Mouse (Mus musculus) heart, postnatal 25 days (tissue): ENCODE measurements around the gene Usp35. TPM values are rescaled to one million over a fixed set of nuclear protein-coding genes. Genes with fewer than 3 reads are reported as not detected.
A peak's percentile ranks its signal among the peaks of the same experiment; 100 is the strongest.

Experiments
- DNase-seq: peaks from one replicate; pipeline ENCODE4 v3.0.0; 2022; ENCODE audit warnings: low spot score
- intact Hi-C: fragments of 180-260 bp; cut with DNase I; formaldehyde crosslinking; loops from one replicate; pipeline ENCODE4 v1.15.1; 2025
- total RNA-seq, 2 experiments: library from RNA; stranded (reverse); gene quantifications; 2 replicates each; pipeline ENCODE4 v1.2.3; 2021

The Usp35 gene
- under 1 TPM; 0.61 to 0.65 TPM for total RNA-seq

GRCm38 (mm10) chr7:97331726-97332666 is at the start of gene Usp35, which contains the start of gene Kctd21:
Gene Usp35, minus strand, starts transcription at chr7:97332020.
Gene Kctd21, plus strand, starts transcription at chr7:97332327.
- intact Hi-C loops, result loop anchor here (10.0 kb wide), 1 partner anchor 153 kb away; the partner anchor contains the start of gene Ints4
- peak; percentile 92 for DNase-seq

GRCm38 (mm10) chr7:97380500-97381123 is 48.8 kb upstream of the Usp35 start:
- DNase-seq, result no peak
- intact Hi-C loops, result no loop called here

DNA sequence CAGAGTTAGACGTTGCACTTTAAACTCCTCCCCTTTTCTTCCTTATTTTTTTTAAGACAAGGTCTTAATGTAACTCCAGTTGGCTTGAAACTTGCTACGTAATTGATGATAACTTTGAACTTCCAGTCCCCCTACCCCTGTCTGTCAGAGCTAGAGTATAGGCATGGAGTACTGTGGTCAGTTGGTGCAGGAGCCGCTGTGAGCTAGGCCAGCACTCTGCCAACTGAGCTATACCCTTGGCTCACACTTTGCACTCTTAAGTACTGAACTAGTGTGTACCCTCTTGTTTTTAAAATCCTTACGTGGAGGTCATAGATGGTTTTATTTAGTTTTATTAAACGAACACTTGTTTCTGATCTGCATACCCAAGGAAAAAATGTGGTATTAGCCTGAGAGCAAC is 47.5 kb upstream of the Usp35 start:
- intact Hi-C loops, result no loop called here
- DNase-seq, result no peak

DNA sequence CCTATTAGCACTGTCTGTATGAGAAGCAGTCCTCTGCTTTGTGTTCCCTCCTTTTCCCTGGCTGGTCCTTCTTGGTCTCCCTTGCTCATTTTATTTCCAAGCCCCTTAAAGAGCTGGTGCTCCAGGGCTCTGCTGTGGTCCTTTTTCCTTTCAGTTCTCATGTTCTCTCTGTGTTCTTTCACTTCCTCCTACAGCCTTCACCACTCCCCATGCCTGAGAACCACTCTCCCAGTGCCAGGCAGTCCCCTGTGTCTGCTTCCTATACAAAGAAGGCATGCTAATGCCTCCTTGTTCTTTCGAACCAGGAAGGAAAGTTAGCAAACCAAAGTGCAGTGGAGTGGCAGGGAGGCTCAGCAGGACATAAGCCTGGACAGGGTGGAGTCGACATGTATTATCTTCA is 44.1 kb upstream of the Usp35 start:
- no peak for DNase-seq
- intact Hi-C loops, result no loop called here

- intact Hi-C loops, result no loop called here
- no peak for DNase-seq
Measured at GRCm38 (mm10) chr7:97375101-97375500, 43.3 kb upstream of the Usp35 start.

DNA sequence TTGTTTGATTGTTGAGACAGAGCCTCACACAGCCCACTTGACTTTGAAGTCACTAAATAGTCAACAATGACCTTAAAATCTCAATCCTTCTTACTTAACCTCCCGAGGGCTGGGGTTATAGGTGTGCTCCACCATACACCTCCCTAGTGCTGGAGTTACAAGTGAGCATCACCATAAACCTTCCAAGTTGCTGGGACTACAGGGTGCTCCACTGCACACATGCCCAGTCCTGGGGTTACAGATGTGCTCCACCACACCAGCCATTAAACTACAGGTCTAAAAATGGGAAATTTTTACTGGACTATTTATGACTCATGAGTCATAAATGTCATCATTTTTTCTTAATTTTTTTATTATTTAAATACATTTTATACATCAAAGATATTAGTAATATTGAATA is 34.1 kb upstream of the Usp35 start:
- intact Hi-C loops, result no loop called here
- DNase-seq, result no peak

DNA sequence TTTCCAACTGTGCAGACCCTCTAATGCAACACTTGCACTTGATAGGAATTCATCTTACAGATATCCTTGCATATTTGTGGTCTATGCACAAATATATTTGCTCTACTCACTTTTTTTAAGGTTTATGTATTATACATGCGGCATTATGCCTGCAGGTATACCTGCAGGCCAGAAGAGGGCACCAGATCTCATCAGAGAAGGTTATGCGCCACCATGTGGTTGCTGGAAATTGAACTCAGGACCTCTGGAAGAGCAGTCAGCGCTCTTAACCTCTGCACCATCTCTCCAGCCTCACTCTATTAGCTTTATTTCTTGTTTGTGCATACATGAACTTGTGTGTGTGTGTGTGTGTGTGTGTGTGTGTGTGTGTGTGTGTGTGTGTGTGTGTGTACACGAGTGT is 29.6 kb upstream of the Usp35 start:
- intact Hi-C loops, result no loop called here
- no peak for DNase-seq

GRCm38 (mm10) chr7:97360955-97361354 is 29.1 kb upstream of the Usp35 start:
- no peak for DNase-seq
- intact Hi-C loops, result no loop called here

GRCm38 (mm10) chr7:97360166-97360565 is 28.3 kb upstream of the Usp35 start:
- DNase-seq, result no peak
- intact Hi-C loops, result no loop called here

DNA sequence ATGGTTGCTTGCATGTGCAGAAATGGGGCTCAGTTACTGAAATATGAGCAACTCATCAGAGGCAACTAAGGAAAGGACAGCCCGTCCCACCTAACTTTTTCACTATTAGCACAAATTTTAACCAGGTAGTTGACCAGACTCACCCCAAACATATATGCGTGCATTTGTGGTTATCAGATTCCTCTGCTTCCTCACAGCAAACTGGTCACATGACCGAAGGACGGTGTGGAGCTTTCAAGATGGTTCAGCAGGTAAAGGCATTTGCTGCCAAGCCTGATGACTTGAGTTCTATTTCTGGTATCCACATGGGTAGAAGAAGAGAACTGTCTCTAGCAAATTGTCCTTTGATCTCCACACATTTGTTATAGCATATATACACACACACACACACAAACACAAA is 26.5 kb upstream of the Usp35 start:
- no peak for DNase-seq
- intact Hi-C loops, result no loop called here

DNA sequence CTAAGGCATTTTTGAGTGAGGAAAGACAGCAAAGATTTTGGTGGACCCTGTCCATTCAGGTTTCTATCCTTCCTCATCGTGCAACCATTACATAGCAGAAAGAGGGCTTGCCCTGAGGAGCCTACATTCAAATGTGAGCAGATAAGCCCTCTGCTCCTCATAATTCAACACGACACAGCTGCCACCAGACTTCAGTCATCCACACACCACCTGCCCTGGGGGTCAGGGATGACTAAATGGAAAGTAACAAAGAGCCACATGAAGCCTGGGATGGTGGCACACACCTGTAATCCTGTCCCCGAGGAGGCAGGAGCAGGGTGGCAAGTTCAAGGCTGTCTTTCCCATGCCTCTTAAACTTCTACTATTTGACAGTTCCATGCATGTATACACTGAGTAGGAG is 26.0 kb upstream of the Usp35 start:
- intact Hi-C loops, result no loop called here
- no peak for DNase-seq

DNA sequence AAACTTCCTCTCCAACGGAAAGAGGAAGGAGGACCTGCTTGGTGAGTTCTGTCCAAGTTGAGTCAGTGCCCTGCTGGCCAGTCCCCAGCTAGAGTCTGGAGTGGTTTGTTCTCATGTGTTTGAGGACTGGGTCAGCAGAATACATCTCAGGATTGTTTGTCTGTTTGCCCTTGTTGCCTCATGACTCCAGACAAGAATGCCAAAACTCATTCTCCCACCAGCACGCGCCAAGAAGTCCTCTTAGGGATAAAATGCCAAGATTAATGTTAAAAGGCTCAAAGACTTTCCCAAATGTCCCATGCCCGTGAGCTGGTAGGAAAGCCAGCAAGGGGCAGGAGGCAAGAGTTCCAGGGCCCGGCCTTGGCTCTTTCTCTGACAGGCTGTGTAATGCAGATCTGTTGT is 25.1 kb upstream of the Usp35 start:
- intact Hi-C loops, result no loop called here
- peak; percentile 60 for DNase-seq

- intact Hi-C loops, result no loop called here
- DNase-seq, result no peak
Measured at GRCm38 (mm10) chr7:97356253-97356652, 24.4 kb upstream of the Usp35 start.

DNA sequence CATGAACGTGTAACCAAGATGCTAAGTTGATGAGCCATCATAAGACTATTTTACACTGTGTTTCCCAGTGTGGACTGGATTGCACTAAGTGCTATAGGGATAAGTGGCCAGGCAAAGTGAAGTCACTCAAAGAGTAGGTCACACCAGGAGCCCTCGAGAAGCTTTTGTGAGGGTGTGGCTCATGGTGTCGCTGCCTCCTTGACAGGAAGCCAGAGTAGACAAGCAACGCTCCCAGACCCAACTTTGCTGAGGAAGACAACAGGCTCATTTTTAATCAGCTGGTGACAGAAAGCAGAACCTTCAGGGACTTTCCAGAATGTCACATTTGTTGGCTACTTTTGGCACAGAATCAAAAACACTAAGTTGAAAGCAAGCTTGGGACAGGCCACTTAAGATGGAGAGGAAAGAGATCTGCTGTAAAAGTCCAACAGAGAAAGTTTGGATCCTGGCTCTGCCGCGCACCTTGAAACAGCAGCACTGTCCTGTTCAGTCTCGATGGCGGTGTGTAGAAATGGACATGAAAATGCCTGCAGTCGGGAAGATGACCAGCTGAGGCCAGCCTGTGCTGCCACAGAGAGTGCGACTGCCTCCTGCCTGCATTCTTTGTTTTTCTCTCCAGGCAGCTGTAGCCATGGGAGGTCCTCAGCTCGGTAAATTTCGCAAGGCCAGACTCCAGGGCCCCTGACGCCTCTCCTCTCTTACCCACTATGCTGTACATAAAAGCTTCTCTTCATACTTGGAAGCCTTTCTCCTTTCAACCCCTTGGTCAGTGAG is 23.4 kb upstream of the Usp35 start:
- intact Hi-C loops, result no loop called here
- peak; percentile 16 for DNase-seq

- intact Hi-C loops, result no loop called here
- no peak for DNase-seq
Measured at GRCm38 (mm10) chr7:97353356-97353755, 21.5 kb upstream of the Usp35 start.

DNA sequence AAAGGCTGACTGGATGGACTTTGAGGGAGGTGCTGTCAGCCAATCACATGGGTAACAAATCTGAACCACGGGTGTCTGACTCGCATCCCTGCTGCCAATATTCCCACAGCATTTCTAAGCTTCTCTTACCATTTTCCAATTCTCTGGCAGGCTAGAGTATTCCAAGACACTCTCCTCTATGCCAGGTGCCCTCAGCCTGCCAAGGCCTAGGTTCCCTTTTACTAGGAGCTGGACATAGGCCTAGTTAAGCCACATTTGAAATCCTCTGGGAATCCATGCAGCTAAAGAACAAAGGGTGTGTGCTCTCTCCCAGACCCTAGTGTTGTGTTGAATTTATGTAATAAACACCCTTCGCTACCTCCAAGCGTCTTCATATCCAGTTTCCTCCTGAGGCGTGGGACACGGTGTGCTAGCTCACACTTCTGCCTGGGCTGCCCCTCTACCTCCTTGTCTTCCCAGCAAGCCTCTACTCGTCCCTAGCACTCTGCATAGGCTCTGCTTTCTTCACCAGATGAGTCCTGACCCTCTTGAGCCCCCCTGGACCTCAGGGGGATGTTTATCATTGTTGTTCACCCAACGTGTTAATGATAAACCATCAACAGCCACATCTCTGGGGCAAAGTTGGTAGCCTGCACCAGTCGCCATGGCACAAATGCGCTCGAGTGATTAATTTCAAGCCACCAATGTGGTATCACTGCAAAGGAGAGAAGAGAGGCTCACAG is 20.1 kb upstream of the Usp35 start:
- DNase-seq, result no peak
- intact Hi-C loops, result no loop called here

GRCm38 (mm10) chr7:97350891-97351290 is 19.1 kb upstream of the Usp35 start:
- no peak for DNase-seq
- intact Hi-C loops, result no loop called here

GRCm38 (mm10) chr7:97349438-97349837 is 17.6 kb upstream of the Usp35 start:
- intact Hi-C loops, result no loop called here
- DNase-seq, result no peak

GRCm38 (mm10) chr7:97348836-97349235 is 17.0 kb upstream of the Usp35 start:
- intact Hi-C loops, result no loop called here
- no peak for DNase-seq

DNA sequence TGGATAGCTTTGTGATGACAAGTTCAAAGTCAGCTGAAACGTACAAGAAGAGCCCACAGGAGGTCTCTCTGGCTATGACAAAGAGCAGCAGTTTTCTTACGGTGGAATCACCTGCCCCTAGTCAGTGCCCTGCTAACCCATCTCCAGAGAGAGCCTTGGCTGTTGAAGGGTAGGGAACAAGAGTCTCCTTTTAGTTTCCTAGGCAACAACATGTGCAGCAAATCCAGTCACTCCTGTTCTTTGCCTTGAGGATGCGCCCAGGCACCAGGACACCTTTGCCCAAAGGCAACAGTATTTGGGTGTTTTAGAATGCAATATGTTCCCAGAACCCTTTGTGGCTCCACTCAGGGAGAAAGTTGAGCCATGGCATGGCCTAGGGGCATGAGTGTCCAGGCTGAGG is 16.5 kb upstream of the Usp35 start:
- intact Hi-C loops, result no loop called here
- DNase-seq, result no peak
